ENCODE assay signal across 11 mouse cellular contexts in genomic region chr8:72105165-72105564, GRCm38 (mm10). TPM values are rescaled to one million over a fixed set of nuclear protein-coding genes. Genes with fewer than 3 reads are reported as not detected.
DNase-seq lines count a peak whose midpoint lies in the region; TF ChIP-seq lines count a peak whose summit lies in the region.
"Had no signal": no experiment of that assay in that cellular context is flagged by ENCODE, and none has a peak within 500 bp of the region (broad histone marks: within the 10 kb centered on the region; RNA-seq: fewer than 3 reads in every experiment).

No protein-coding gene starts in this region.

- no peak for DNase-seq in kidney, adult 2 months
- no peak for DNase-seq in kidney, postnatal 10 days
- peak; percentile 53 for DNase-seq in A20 (ENCODE audit: low read depth, low spot score)
- peak; percentile 33 for DNase-seq in induced T-regulatory cell, adult 2 months (ENCODE audit: low read depth)
- no peak for DNase-seq in right cerebral cortex, postnatal 4 days
- DNase-seq in urinary bladder, adult 2 months (ENCODE audit: low spot score), result no peak
- DNase-seq: heart, postnatal 14 days; kidney, adult 18-20 months had no signal

- no peaks in the 10 kb centered on the region for H3K36me3 ChIP-seq in kidney, adult 2 months (ENCODE audit: control insufficient read depth, insufficient read depth, low read length)
- H3K36me3 ChIP-seq in ES-Bruce4 (ENCODE audit: control insufficient read depth, insufficient read depth, low read length, poor library complexity, severe bottlenecking), result no peaks in the 10 kb centered on the region
- H3K36me3 ChIP-seq: limb, embryonic 15.5 days; midbrain, embryonic 13.5 days had no signal

- H3K9me3 ChIP-seq in ES-Bruce4 (replicated peaks; ENCODE audit: control insufficient read depth, insufficient read depth, low read length, poor library complexity, severe bottlenecking), result no peaks in the 10 kb centered on the region
- H3K9me3 ChIP-seq: limb, embryonic 15.5 days had no signal

- TF ChIP-seq CTCF in kidney, adult 2 months (conservative IDR thresholded peaks at IDR 0.05; ENCODE audit: insufficient read depth, insufficient read length, low read depth, low read length), result peak; percentile 66
- TF ChIP-seq CTCF in ES-Bruce4 (IDR thresholded peaks at IDR 0.05; ENCODE audit: low read depth, low read length), result peak; percentile 91

- TF ChIP-seq EP300 in ES-Bruce4 (IDR thresholded peaks at IDR 0.05; ENCODE audit: insufficient read depth, low read depth, low read length), result no peak

- no peak overlapping the region for H3K27ac ChIP-seq in kidney, adult 2 months (ENCODE audit: insufficient read depth, low read depth, low read length)
- H3K27ac ChIP-seq in ES-Bruce4 (ENCODE audit: insufficient read depth, low read length), result no peak overlapping the region
- H3K27ac ChIP-seq: limb, embryonic 15.5 days; midbrain, embryonic 13.5 days had no signal

- TF ChIP-seq POLR2A in kidney, adult 2 months (IDR thresholded peaks at IDR 0.05; ENCODE audit: low read depth, low read length), result no peak
- TF ChIP-seq POLR2A in ES-Bruce4 (IDR thresholded peaks at IDR 0.05; ENCODE audit: insufficient read depth, low read length), result no peak

- H3K4me1 ChIP-seq in kidney, adult 2 months (ENCODE audit: control insufficient read depth, insufficient read depth, low read length), result no peaks in the 10 kb centered on the region
- no peaks in the 10 kb centered on the region for H3K4me1 ChIP-seq in ES-Bruce4 (ENCODE audit: control insufficient read depth, insufficient read depth, low read length)
- H3K4me1 ChIP-seq: limb, embryonic 15.5 days; midbrain, embryonic 13.5 days had no signal

- no peak overlapping the region for H3K4me3 ChIP-seq in kidney, adult 2 months (ENCODE audit: insufficient read depth, low read depth, low read length)
- H3K4me3 ChIP-seq in ES-Bruce4 (ENCODE audit: low read depth, low read length), result no peak overlapping the region
- H3K4me3 ChIP-seq: limb, embryonic 15.5 days; midbrain, embryonic 13.5 days had no signal

- no peaks in the 10 kb centered on the region for H3K27me3 ChIP-seq in kidney, adult 2 months (replicated peaks; ENCODE audit: control insufficient read depth, insufficient read depth, low read length)
- H3K27me3 ChIP-seq in ES-Bruce4 (ENCODE audit: control insufficient read depth, insufficient read depth, low read length, poor library complexity, severe bottlenecking), result no peaks in the 10 kb centered on the region
- H3K27me3 ChIP-seq: limb, embryonic 15.5 days; midbrain, embryonic 13.5 days had no signal

- no peak overlapping the region for H3K9ac ChIP-seq in ES-Bruce4 (ENCODE audit: low read depth, poor library complexity, severe bottlenecking)
- H3K9ac ChIP-seq: limb, embryonic 15.5 days; midbrain, embryonic 13.5 days had no signal

- WGBS in kidney, adult 2 months, result 28% methylated on average over 4 of the region's 4 CpGs

RNA-seq across cellular contexts. Expression of gene Olfr374, which starts 1.7 kb away (rescaled TPM):
- polyA plus RNA-seq in kidney, adult 2 months (2012; rRNA removed), result not detected in 2 replicates
- polyA plus RNA-seq in ES-Bruce4 (2011; ENCODE audit: insufficient read depth, insufficient read length, low read depth, missing spikeins), result 0.37 and 0.53 TPM in 2 replicates
- not detected in 2 replicates for polyA plus RNA-seq in urinary bladder, adult 2 months (2012; rRNA removed)
- polyA plus RNA-seq: midbrain, embryonic 13.5 days had no signal

RNA-seq across cellular contexts. Expression of gene Olfr373, which starts 22.2 kb away (rescaled TPM):
- polyA plus RNA-seq in kidney, adult 2 months (2012; rRNA removed), result not detected in 2 replicates
- polyA plus RNA-seq in ES-Bruce4 (2011; ENCODE audit: insufficient read depth, insufficient read length, low read depth, missing spikeins), result 0.15 TPM in 1 of 2 replicates, not detected in the other
- not detected in 2 replicates for polyA plus RNA-seq in urinary bladder, adult 2 months (2012; rRNA removed)
- polyA plus RNA-seq: limb, embryonic 15.5 days had no signal

RNA-seq across cellular contexts. Expression of gene Tpm4, which starts 29.6 kb away (rescaled TPM):
- 43.9 and 55.7 TPM in 2 replicates for polyA plus RNA-seq in kidney, adult 2 months (2012; rRNA removed)
- polyA plus RNA-seq in ES-Bruce4 (2011; ENCODE audit: insufficient read depth, insufficient read length, low read depth, missing spikeins), result 280 and 293 TPM in 2 replicates
- polyA plus RNA-seq in urinary bladder, adult 2 months (2012; rRNA removed), result 200 and 234 TPM in 2 replicates

RNA-seq across cellular contexts. Expression of gene Rab8a, which starts 55.8 kb away (rescaled TPM):
- 112 and 148 TPM in 2 replicates for polyA plus RNA-seq in kidney, adult 2 months (2012; rRNA removed)
- polyA plus RNA-seq in ES-Bruce4 (2011; ENCODE audit: insufficient read depth, insufficient read length, low read depth, missing spikeins), result 108 and 115 TPM in 2 replicates
- 82.2 and 89.4 TPM in 2 replicates for polyA plus RNA-seq in urinary bladder, adult 2 months (2012; rRNA removed)

Comparison
In these comparisons a context has a peak if more than half of its experiments do, and no peak if none do; other contexts are left out.
1. DNase-seq: peak in A20 (single experiment) and induced T-regulatory cell, adult 2 months (single experiment); none in kidney, adult 2 months (single experiment), kidney, postnatal 10 days (single experiment), right cerebral cortex, postnatal 4 days (single experiment) and urinary bladder, adult 2 months (single experiment).